Mouse (Mus musculus) left cerebral cortex, adult 8-10 months (tissue): ENCODE results near the gene Aldh5a1. TPM values are rescaled to one million over a fixed set of nuclear protein-coding genes. Genes with fewer than 3 reads are reported as not detected.

Experiments used
- DNase-seq, 2 experiments: peaks; one replicate each; pipeline ENCODE4 v3.0.0; 2022; ENCODE audit warnings: low spot score in 2 of 2
- total RNA-seq, 4 experiments: library from RNA; stranded (reverse); gene quantifications; 2 replicates each; pipeline ENCODE4 v1.2.4; 2022

Aldh5a1 gene
- total RNA-seq, 4 experiments from 2014 or later: 63.2 to 76.6 (median 69.0) TPM

DNA sequence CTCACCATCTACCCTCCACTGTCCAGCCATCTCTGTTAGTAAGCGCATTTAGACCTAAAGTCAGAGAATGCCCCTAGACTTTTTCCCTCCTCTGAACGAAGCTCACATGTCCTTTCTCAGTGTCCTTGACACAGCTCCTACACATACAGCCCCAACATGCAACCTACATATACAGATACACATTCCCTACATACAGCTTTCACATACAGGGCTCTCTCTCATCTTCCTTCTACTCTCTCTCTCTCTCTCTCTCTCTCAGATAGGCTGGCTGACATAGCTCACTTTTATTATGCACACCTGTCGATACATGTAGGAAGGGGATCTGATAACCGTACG, 721 bp downstream of the Aldh5a1 start:
- DNase-seq: no peak

DNA sequence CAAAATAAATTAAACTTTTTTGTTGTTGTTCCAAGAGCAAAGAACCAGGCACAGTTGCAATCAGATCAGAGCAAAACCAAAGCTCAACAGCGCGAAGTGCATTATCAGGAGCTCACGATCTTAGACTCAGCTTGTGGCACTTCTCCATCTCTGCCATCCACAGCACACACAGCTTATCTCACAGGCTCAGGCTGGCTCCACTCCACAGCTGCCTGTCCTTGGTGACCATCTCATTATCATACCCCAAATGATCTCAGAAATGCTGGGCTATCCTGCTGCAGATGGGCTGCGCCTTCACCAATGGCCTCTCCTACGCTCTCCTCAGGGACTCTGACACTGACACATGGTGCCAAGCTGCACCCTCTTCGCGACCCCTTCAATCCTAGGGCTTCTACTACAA, 4.3 kb downstream of the Aldh5a1 start:
- no peak for DNase-seq

DNA sequence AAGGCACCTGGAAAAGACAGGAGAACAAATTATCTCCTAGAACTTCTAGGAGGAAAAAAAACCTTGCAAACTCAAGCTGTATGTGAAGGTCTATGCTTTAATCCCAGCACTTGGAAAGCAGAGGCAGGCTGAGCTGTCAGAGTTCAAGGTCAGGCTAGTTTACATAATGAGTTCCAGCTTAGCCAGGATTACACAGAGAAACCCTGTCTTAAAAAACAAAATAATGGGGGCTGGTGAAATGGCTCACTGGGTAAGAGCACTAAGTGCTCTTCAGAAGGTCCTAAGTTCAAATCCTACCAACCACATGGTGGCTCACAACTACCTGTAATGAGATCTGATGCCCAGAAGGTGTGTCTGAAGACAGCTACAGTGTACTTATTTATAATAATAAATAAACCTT, 6.9 kb downstream of the Aldh5a1 start:
- no peak for DNase-seq

DNA sequence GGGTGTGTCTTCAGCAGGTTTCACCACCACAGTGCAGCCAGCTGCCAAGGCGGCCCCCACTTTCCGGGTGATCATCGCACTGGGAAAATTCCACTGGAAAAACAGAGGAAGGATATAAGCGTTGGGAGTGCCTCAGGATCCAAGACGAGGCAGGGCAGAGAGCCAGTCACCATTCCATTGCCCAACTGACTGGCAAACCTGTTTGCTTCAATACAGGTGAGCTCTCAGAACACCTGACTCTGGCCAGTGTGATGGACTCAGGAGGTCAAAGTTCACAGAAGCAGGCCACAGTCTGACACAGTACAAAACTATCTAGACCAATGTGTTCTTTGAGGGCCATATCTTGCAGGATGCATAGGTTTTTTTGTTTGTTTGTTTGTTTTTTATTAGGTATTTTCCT, 13.5 kb downstream of the Aldh5a1 start:
- DNase-seq: no peak

DNA sequence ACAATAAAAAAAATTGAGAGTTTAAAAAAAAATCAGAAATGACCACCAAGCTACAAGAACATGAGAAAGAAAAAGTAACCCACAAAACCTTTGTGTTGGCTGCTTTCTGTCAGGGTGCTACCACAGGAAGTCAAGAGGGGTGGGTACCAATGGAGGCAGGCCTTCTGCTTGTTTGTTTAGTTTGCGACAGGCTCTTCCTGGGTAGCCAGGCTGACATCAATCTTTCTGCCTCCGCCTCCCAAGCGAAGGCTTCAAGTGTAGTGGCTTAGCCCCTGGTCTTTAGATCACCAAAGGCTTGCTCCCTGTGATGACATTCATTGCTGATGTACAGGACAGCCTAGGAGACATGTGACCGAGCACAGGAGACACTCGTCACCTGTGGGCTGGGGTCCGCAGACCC, 16.2 kb downstream of the Aldh5a1 start:
- DNase-seq: no peak

DNA sequence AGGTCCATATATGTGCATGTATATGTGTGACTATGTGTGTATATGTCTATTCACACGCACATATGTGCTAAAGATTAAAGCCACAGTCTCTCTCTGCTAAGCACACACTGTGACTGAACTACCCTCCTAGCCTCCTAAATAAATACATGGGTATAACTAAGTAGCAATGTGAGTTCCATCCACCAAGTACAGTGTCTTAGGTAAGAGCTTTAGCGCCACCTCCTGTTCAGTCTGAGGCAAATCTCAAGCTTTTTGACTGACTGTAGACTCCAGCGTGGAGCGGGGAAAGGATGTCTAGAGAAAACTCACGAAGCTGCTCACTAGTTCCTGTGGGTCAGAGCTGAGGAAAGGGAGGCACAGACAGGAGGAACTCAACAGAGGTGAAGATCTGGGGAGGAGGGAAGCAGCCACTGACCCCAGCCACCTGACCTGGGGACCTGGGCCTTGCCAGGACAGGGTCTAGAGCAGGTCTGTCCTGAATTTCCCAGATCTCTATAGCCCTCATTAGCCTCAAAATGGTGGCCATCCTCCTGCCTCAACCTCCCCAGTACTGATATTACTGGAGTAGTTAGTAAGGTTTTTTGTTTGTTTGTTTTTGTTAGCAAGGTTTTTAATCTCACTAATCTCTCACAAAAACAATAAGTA, 17.0 kb downstream of the Aldh5a1 start:
- no peak for DNase-seq

DNA sequence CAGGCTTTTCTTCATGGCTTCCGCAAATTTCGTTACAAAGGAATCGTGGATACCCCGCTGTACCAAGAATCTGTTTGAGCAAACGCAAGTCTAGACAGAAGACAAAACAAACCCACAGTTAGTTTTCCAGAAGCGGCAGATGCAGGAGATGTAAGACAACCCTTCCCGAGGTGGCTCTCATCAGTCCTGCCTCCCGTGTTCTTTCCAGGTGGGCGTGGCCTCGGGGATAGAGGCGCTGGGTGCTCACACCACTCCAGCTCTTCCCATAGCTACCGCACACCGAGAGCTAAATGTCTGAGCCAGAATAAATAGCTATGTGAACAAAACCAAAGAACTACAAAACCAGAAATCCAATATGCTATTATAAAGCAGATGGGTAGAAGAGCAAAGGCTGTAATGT, 21.6 kb downstream of the Aldh5a1 start:
- DNase-seq: no peak

DNA sequence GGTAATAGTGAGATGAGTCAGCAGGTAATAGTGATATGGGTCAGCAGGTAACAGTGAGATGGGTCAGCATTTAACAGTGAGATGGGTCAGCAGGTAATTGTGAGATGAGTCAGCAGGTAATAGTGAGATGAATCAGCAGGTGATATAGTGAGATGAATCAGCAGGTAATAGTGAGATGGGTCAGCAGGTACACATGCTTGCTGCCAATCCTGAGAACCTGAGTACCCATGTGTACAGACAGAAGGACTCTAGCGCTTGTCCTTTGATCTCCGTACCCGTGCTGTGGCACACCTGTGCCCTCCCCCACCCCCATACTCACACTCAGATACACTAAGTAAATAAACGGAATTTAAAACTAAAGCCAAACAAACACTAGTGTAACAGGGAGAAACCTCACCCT, 22.5 kb downstream of the Aldh5a1 start:
- DNase-seq: no peak

DNA sequence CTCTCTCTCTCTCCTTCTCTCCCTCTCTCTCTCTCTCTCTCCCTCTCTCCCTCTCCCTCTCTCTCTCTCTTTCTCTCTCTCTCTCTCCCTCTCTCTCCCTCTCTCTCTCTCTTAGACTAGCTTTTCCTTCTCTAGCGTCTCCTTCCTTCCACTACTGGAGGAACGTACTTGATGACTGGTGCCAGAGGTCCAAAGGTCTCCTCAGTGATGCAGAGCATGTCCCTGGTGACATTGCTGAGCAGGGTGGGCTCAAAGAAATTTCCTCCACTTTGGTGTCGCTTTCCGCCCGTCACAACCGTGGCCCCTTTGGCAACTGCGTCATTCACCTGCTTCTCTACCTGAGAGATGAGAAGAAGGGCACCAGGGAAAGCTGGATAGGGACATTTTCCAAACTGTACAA, 23.9 kb downstream of the Aldh5a1 start:
- DNase-seq: no peak

DNA sequence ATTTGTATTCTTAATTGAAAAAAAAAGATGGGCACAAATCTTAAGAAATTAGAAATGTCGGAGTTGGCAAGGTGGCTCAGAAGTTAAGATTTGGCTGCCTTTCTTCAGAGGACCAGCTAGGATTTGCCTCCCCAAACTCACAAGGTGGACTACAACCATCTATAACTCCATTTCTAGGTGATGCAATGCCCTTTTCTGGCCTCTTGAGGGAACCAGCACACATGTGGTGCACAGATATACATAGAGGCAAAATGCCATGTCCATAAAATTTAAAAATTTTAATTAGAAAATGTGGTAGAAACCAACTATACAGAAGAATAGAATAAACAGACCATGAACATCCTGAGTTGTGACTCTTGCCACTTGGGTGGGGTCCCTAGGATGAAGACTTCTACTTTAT, 28.3 kb downstream of the Aldh5a1 start:
- no peak for DNase-seq

DNA sequence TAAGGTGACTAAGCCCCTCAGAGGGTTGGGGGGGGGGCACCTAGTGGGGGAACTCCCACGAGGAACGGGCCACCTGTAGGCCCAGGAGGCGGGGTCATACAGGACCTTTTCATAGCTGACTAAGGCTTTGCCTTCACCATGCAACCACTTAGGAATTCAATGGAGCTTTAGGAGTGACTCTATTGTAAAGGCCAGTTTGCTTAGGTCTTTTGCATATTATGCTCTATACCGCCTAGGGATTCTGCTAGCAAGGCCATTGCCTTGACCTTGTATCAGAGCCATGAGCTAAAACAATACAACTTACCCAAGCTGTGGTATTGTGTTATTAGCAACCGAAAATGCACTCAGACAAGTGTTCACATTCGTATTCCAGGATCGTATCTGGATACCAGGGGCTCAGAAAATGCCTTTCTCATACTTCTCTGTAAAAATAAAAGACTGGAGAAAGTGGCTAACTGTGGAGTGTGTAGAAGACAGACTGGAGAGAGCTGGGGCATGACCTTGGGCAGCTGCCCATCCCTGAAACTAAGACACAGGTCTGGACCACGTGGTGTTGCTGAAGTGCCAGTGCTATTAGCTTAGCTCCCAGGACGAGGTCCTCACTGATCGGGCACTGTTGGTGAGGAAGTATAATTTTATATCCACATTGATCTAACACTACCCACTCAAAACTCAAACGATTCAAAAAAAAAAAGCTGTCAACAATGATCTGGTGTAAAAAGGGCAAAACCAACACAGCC, 30.5 kb downstream of the Aldh5a1 start:
- DNase-seq: no peak

DNA sequence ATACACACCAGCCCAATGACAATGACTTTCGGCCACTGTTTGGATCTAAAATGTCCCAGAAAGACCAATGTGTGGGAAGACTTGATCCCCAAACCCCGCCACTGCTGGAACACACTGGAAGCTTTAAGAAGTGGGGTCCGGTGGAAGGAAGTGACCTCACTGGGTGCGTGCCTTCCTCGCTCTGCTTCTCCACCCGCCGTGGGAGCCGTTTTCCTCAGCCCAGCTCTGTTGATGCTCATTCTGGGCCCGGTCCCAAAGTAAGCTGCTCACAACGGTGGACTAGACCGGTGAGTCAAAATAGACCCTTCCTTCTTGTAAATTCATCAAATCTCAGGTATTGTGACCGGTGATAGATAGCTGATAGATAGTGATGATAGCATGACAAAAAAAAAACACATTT, 32.0 kb downstream of the Aldh5a1 start:
- no peak for DNase-seq

DNA sequence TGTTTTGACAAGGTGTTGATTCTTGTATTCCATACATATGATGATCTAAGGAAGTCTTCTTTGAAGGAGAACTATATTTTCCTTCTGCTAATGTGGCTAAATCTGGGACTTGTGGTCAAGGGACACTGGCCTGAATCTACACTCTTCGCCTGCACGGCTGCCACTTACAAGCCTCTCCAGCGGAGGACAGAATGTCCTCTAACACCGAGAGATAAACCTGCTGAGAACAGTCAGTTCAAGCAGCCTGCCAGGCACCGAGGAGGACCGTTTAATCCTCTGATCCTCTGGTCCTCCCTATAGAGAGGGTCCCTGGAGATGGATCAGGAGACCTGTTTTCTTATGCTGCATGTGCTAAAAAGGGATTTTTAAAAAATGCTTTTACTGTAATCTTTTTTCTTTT, 34.0 kb downstream of the Aldh5a1 start:
- DNase-seq: no peak

DNA sequence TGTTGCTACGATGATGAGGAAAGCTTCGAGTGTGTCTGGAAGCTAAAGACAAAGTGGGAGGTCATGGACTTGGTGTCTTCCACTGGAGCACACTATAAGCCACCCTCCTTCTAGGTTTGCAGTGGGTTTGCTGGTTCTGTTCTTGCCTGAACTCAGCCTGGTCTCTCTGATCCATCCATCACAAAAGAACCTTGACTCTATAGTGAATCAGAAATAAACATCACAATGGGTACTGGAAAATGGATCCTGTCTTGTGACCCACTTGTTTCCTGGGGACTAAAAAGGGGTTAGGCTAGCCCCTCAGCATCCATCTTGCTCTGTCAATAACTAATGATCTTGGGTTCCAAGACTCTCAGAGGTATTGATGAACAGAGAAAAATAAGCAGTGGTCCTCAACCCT, 35.5 kb downstream of the Aldh5a1 start:
- no peak for DNase-seq

DNA sequence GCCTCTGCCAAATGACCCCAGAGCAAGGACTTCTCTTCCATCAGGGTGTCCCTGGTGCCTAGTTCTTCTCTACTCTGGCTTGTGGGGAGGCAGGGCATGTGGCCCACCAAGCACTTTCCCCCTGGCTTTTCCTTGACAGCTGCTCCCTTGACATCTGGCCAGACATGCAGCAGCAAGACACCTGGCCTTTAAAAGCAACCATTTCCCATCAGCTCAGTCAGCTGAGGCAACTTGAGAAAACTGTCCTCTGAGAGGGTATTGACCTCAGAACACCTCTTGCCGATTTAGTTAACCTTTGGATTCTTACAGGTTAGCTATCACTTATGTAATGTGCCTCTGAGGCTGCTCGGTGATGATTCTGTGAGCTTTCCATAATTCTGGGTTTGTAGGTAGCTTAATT, 43.6 kb downstream of the Aldh5a1 start:
- no peak for DNase-seq

DNA sequence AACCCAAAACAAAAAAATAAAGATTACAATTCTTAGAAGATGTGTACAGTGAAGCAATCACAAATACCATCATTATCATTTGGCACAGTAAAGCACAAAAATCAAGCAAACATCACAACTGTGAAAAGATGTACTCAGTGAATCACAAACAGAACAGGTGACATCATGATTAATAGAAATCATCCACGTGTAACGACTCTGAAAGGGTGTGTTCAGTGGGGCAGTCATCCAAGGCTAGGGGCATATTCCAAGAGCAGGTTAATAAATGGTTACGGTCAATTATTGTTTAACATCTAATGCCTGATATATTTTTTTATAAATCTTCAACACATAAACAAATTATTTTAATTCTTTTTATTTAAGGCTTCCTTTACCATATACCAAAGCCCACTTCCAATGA, 44.9 kb downstream of the Aldh5a1 start:
- no peak for DNase-seq

DNA sequence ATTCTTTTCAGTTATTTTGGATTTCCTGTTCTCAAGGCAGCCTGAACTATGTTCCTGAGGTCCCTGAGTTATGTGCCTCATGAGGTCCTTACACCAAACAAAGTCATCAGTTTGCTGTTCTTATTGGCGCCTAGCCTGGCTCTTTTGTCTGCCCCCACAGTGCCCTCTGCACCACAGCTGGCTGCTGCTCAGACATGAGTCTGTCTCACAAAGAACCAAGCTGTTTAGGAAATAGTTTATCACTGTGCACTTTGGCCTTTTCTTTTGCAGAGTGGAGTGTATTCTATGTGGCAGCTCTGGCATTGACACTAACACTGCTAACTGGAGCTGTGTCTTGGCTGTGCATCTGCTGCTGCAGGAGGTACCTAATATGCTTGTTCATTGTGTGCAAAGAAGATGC, 47.9 kb downstream of the Aldh5a1 start:
- DNase-seq: no peak

DNA sequence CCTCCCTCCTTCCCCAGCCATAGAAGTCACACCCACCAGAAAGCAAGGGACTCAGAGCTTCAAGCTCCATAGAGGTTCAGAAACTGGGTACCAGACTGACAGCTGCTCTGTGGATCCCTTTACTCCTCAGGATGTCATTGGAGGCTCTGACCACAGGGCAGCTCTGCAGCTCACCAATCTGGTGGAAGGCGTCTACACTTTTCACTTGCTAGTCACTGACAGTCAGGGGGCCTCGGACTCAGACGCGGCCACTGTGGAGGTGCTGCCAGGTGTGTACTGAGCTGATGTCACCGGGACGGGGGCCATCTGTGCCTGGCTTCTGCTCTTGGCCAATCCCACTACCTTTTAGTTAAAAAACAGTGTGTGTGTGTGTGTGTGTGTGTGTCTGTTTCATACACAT, 55.0 kb downstream of the Aldh5a1 start:
- DNase-seq: no peak

DNA sequence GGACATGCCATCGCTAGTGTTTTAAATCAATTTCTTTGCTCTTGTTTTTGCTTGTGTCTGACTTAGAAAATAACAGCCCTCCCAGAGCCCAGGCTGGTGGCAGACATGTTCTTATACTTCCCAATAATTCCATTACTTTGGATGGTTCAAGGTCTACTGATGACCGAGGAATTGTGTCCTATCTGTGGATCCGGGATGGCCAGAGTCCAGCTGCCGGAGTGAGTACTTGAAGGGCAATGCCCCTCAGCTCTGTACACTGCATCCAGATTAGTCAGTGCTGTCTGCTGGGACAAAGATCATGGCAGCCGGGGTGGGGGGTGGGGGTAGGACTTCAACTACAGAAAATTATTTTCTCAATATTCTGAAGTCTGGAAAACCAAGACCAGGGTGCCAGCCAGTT, 56.8 kb downstream of the Aldh5a1 start:
- no peak for DNase-seq

DNA sequence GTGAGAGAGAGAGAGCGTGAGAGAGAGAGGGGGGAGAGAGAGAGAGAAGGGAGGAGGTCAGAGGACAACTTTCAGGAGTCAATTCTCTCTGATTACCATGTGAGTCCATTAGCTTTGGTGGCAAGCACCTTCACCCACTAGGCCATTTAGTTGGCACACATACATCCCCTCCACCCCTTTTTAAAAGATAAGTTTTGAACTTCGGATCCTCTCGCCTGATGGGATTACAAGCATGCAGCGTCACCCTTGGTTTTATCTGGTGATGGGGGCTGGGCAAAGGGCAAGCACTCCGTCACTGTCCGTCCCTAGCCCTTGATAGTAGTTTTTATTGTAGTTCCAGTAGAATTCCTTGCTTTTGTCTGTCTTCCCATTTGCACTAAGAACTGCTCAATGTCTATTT, 57.3 kb downstream of the Aldh5a1 start:
- no peak for DNase-seq

DNA sequence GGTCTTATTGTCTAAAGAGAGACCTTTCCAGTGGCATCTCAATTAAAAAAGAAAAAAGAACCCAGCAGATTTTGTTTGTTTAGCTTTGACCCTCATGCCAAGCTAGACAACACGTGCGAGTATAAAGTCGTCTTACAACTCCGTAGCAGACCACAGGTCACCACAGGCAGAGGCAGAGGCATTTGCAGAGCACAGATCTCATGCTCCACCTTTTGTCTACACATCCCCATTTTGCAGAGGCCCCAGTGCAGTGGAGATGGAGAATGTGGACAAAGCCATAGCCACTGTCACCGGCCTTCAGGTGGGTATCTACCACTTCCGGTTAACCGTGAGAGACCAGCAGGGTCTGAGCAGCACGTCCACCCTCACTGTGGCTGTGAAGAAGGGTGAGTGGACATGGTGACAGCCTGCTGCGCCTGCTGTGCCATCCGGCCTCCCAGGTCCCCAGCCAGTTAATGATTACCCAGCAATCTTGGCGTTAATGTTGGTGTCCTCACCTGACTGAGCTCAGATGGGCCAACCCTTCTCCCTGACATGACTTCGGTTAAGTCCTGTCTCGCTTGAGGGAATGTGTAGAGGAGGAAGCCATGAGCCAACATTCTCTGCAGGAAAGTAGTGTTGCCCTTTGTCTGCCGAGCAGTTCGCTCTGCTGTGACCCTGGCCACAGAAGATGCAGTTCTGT, 58.0 kb downstream of the Aldh5a1 start:
- no peak for DNase-seq

DNA sequence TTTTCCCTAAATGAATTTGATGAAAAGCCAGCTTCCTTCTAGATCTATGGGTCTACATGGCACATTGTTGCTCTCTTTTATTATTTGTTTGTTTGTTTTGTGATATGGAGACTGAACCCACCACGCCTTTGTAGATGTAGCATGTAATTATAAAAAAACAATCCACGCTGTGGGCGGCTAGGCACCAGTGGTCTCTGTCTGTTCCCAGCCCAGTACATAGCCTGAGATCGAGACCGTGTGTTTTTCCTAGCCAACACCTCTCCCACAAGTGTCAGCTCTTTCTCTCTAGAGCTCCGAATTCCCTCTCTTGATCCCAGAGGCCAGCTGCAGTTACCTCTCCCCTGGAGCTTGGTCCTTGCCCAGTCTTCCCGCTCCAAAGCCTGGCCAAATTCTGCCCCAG, 69.2 kb downstream of the Aldh5a1 start:
- no peak for DNase-seq

DNA sequence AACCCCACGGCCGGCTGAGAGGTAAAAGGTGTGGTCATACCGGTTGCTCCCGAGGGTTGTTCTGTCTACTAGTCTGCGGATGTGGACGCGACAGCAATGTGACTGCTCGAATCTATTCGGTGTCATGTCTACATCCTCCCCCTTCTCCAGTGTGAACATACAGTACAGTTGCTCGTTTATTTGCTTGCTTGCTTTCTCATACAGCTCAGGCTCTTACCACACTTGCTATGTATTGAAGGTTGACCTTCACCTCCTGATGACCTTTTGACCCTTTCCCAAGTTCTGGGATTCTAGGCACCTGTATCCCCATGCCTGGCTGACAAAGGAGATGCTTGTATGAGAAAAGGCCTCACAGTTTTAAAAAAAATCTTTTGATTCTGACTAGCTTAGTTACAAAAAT, 69.7 kb downstream of the Aldh5a1 start:
- no peak for DNase-seq
